Mouse (Mus musculus): ENCODE measurements around the gene Meis1. TPM values are rescaled to one million over a fixed set of nuclear protein-coding genes. Genes with fewer than 3 reads are reported as not detected.

Gene Meis1
- polyA plus RNA-seq, 2 experiments from 2014 or later, result 0.66 TPM; not detected in 1

GRCm38 (mm10) chr11:18875001-18875902 lies 143.5 kb downstream of the Meis1 start:
- no peak for ATAC-seq

GRCm38 (mm10) chr11:18874278-18875000 lies 144.3 kb downstream of the Meis1 start:
- ATAC-seq, result no peak

- ATAC-seq, result no peak
These were observed 145.1 kb downstream of the Meis1 start for GRCm38 (mm10) chr11:18873451-18874277.

GRCm38 (mm10) chr11:18872793-18873192 lies 146.0 kb downstream of the Meis1 start:
- no peak for ATAC-seq

- no peak for ATAC-seq
These were observed 146.6 kb downstream of the Meis1 start for GRCm38 (mm10) chr11:18872118-18872751.

- ATAC-seq, result no peak
These were observed 147.4 kb downstream of the Meis1 start for GRCm38 (mm10) chr11:18871170-18872081.

GRCm38 (mm10) chr11:18870121-18870931 lies 148.5 kb downstream of the Meis1 start:
- ATAC-seq, result no peak

- ATAC-seq, result no peak
These were observed 149.3 kb downstream of the Meis1 start for GRCm38 (mm10) chr11:18869429-18869969.

- no peak for ATAC-seq
These were observed 151.1 kb downstream of the Meis1 start for GRCm38 (mm10) chr11:18867665-18868064.

GRCm38 (mm10) chr11:18866198-18866836 lies 152.5 kb downstream of the Meis1 start:
- ATAC-seq, result no peak

GRCm38 (mm10) chr11:18850772-18851171 lies 168.0 kb downstream of the Meis1 start:
- ATAC-seq, result no peak

- ATAC-seq, result no peak
These were observed 171.1 kb downstream of the Meis1 start for GRCm38 (mm10) chr11:18847650-18848049.

- no peak for ATAC-seq
These were observed 172.3 kb downstream of the Meis1 start for GRCm38 (mm10) chr11:18846472-18846871.

GRCm38 (mm10) chr11:18845900-18846299 lies 172.9 kb downstream of the Meis1 start:
- ATAC-seq, result no peak

GRCm38 (mm10) chr11:18845466-18845865 lies 173.3 kb downstream of the Meis1 start:
- no peak for ATAC-seq

- no peak for ATAC-seq
These were observed 188.7 kb downstream of the Meis1 start for GRCm38 (mm10) chr11:18830087-18830486.
